Mouse (Mus musculus): Measurements from ENCODE around the gene Olfr452.

Olfr452 gene

DNA sequence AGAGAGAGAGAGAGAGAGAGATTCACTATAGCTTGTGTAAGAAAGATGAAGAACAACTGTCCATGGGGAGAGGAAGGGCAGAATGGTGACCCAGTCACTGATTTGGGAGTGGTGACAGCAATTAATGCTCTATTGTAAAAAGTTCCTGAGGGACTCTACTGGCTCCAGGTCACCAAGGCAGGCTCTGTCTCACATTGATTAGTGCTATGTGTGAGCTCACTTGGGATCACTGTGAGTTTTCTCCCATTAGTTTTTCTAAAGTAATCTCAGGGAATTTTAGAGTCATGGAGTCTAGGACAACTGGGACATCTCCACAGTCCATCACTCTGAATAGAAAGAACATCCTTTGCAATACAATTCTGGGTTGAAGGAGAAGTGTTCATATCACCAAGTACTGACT lies at the start of gene Olfr452:
TSS of gene Olfr452 (plus strand) at position 301 of the 400 bp plus-strand sequence.
- no peak for DNase-seq

DNA sequence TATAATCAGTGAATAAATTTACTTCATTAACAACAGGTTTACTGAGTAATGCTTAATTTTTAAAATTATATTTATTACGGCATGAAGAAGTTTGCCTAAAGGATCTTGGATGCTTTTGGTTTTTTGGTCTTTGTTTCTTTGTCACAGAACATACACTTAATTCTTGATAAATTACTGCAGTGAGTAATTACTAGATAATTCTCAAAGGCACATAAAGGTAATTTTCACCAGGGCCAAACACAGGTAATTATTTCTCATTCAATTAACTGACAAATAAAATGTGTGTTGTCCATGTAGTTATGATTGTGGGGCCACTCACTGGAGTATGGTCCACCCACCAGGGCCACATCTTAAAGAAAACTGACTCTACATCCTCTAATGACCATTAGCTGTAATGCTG lies 45.8 kb upstream of the Olfr452 start, which contains the start of gene Olfr453:
TSS of gene Olfr453 (plus strand) at position 301 of the 400 bp plus-strand sequence.
- no peak for DNase-seq

DNA sequence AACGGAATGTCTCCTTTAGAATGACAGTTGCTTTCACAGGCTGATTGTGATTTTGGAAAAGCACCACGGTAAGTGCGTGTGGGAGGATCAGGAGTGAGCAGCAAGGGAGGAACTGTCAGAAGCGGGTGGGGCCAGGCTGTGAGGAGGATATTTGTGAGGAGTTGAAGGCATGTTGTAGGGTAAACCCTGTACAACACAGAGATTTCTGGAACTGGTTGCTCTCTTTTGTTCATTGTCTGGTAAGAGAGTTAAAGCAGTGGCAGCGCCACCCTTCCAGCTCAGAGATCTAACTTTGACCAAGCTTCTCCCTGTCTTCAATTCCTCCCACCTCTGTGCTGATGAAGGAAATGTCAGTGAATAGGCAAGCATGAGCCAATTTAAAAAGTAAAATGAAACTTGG lies 42.6 kb upstream of the Olfr452 start:
- no peak for DNase-seq

DNA sequence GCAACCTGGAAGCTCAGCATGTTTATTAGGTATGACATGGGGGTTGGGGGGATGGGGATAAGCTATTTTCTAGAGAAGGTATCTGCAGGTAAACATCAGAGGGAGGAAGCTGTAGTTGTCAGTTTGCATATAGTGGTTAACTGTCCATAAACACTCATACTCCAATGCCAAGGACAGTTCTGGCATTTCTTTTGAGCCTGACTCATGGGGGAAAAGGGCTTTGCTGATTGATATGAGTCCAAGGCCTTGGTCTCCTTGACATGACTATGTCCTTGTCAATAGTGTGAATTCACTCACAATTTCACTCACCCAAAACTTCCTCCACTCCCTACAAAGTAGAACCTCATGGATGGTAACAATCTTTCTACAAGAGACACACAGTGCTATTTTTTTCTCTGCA lies 37.0 kb upstream of the Olfr452 start:
- DNase-seq = no peak

DNA sequence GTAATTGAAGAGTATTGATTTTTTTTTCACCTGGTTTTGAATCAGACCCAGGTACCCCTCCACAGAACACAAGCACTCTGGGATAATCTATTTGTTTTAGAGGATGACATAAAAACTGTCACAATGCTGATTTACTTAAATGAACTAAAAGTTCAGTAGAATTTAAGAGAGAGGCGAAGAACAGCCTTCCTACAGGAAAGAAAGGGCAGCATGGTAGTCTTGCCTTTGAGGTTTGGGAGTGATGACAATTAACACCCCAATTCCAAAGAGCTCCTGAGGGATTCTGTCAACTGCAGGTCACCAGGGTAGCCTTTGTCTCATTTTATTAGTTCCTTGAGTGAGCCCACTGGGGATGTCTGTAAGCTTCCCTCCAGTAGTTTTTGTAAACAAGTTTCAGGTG lies 28.8 kb upstream of the Olfr452 start, which contains the start of gene Olfr38:
TSS of gene Olfr38 (plus strand) at position 301 of the 400 bp plus-strand sequence.
- DNase-seq = no peak

DNA sequence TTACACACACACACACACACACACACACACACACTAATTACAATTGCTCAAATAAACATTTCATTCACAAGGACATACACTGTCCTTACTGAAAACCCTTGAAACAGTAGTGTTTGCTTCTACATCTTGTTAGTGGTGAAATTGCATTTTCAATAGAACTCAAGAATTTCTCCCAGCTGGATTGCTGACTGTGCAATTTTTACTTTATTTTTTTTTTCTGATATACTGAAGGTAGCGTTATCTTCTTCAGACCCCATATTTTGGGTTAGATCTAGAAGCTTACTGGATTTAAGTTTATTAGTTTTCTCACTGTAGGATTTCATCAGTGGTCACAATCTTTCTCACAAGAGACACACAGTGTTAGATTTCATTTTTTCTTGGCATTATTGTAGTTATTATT lies 7.8 kb upstream of the Olfr452 start:
- no peak for DNase-seq

DNA sequence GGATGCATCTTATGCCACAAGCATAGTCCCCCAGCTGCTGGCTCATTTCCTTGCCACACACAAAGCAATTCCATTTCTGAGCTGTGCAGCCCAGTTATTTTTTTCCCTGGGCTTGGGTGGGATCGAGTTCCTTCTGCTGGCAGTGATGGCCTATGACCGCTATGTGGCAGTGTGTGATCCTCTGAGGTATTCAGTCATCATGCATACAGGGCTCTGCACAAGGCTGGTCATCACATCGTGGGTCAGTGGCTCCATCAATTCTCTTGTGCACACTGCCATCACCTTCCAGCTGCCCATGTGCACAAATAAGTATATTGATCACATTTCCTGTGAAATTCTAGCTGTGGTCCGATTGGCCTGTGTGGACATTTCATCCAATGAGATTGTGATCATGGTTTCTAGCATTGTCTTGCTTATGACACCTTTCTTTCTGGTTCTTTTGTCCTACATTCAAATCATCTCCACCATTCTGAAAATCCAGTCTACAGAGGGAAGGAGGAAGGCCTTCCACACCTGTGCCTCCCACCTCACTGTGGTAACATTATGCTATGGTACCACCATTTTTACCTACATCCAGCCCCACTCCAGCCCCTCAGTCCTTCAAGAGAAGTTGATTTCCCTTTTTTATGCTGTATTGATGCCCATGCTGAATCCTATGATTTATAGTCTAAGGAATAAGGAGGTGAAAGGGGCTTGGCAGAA lies 5.5 kb downstream of the Olfr452 start:
- no peak for DNase-seq

DNA sequence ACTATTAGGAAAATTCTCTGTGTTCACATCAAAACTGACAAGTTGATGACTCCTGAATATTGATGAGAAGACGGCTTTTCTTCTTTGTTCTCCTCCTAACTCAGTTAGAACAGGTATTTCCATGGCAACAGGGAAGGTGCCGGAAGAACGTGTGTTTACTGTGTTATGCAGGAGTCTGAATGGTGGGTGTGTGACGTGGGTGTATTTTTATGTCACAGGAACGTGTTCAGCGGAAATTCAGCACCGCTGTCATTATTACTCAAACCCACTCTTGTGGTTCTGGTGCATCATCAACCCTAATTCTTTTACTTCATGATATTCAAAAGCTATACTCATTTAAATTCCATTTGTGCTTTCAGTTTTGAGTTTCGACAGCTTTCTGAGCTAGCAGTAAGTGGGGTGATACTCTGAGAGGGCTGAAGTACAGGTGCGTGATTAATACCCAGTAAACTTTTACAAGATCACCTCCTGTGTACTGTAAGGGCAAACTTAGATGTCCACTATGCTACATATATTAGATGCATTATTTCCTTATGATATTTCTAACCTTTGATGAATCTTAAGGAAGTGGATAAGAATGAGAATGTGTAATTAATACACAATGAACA lies 6.2 kb downstream of the Olfr452 start:
- no peak for DNase-seq

DNA sequence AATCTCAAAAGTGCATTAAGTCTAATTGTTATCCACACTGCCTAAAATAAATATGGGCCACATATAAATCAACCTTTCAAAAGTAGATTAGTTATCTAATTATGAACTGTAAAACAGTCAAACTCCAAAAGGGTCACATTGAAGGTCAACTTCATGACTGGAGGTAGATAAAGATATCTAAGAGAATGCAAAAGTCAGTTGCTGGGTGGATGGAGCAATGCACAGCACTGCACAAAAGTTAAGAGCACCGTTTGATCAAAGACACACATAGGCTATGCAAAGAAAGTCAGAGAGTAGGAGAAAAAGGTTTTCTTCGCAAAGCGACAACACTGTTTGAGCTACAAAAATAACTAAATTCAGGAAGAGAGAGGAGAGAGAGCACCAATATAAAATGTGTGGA lies 10.1 kb downstream of the Olfr452 start:
- no peak for DNase-seq

DNA sequence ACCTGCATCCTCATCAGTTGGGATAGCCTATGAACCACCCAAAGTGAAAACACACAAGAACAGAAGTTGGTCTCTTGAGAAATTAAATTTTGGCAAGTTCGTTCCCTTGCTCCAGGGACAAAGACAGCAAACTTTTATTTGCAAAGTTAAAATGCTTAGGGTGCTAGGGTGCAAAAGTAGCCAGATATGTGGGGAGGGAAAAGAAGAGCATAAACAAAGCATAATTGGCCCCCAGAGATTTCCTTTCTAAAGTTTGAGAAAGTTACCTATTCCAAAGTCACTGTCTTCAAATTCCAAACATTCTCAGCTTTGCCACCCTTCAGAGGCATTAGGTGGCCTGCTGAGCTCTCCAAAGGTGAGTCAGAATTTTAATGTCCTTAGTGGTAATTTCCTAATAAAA lies 26.7 kb downstream of the Olfr452 start, which contains the start of gene Olfr450:
TSS of gene Olfr450 (plus strand) at position 301 of the 400 bp plus-strand sequence.
- no peak for DNase-seq

DNA sequence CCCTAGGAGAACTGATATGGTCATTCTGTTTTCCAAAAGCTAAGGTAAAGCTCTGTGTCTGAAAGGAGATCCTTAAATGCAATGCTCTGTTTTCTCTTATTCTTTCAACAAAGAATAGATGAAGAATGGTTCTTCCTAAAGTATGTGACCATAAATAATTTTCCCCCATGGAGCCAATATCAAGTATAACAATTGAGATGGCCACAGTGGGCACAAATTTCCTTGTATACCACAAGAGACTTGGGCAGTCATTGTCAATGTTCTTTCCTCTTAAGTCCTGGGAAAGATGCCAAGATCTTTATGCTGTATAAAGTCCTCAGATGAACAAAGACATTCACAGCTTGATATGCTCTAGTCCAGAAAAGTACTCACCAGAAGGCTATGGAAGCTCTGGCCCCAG lies 49.2 kb downstream of the Olfr452 start, which contains the start of gene Olfr449:
TSS of gene Olfr449 (plus strand) at position 301 of the 400 bp plus-strand sequence.
- DNase-seq = no peak

All from right cerebral cortex, postnatal 4 days (tissue).